ENCODE assay signal across 21 mouse cellular contexts in genomic region chr10:93999357-93999756, GRCm38 (mm10). TPM values are rescaled to one million over a fixed set of nuclear protein-coding genes. Genes with fewer than 3 reads are reported as not detected.
DNase-seq lines count a peak whose midpoint lies in the region; ATAC-seq and TF ChIP-seq lines count a peak whose summit lies in the region.
"Had no signal": no experiment of that assay in that cellular context is flagged by ENCODE, and none has a peak within 500 bp of the region (broad histone marks: within the 10 kb centered on the region; RNA-seq: fewer than 3 reads in every experiment).

No protein-coding gene starts in this region.

- peak overlapping the region; percentile 4 for H3K27ac ChIP-seq in heart, adult 2 months
- no peak overlapping the region for H3K27ac ChIP-seq in lung, embryonic 16.5 days (ENCODE audit: low read length)
- H3K27ac ChIP-seq: forebrain, embryonic 10.5 days; hindbrain, embryonic 10.5 days; hindbrain, postnatal 0 days; liver, embryonic 15.5 days; midbrain, embryonic 15.5 days; neural tube, embryonic 13.5 days had no signal

- peak; percentile 68; the same call in 1 of the 2 replicates for ATAC-seq in lung, embryonic 16.5 days (ENCODE audit: low read depth)
- ATAC-seq: forebrain, embryonic 16.5 days; hindbrain, postnatal 0 days; intestine, embryonic 16.5 days; midbrain, embryonic 15.5 days had no signal

- no peaks in the 10 kb centered on the region for H3K9me3 ChIP-seq in lung, embryonic 16.5 days (ENCODE audit: control insufficient read depth, low read length)
- H3K9me3 ChIP-seq: liver, embryonic 15.5 days; midbrain, embryonic 15.5 days; neural tube, embryonic 13.5 days had no signal

- no peak for DNase-seq in heart, adult 2 months
- no peak for DNase-seq in heart, postnatal 4 days
- peak; percentile 26 for DNase-seq in kidney, adult 9 months
- DNase-seq in kidney, adult 18-20 months: no peak
- DNase-seq in lung, postnatal 36 days: no peak
- no peak for DNase-seq in right cerebral cortex, postnatal 25 days
- DNase-seq: adrenal gland, postnatal 25 days; cerebellum, adult 9-10 months; gastrocnemius, postnatal 10 days; layer of hippocampus, adult 9-11 months; retina, postnatal 1 day; thymus, postnatal 14 days had no signal

- peaks cover 6% of the 10 kb centered on the region for H3K4me1 ChIP-seq in heart, adult 2 months (ENCODE audit: control insufficient read depth, insufficient read depth, low read length)
- no peaks in the 10 kb centered on the region for H3K4me1 ChIP-seq in lung, embryonic 16.5 days (replicated peaks; ENCODE audit: control insufficient read depth, insufficient read depth, low read length)
- H3K4me1 ChIP-seq: forebrain, embryonic 10.5 days; hindbrain, embryonic 10.5 days; liver, embryonic 15.5 days; midbrain, embryonic 15.5 days; neural tube, embryonic 13.5 days had no signal

- H3K4me2 ChIP-seq in lung, embryonic 16.5 days (ENCODE audit: low read depth, low read length): no peak overlapping the region
- H3K4me2 ChIP-seq: liver, embryonic 15.5 days; midbrain, embryonic 15.5 days; neural tube, embryonic 13.5 days had no signal

- no peak overlapping the region for H3K4me3 ChIP-seq in heart, adult 2 months
- H3K4me3 ChIP-seq in lung, embryonic 16.5 days (ENCODE audit: low read length): no peak overlapping the region
- H3K4me3 ChIP-seq: forebrain, embryonic 10.5 days; hindbrain, embryonic 10.5 days; liver, embryonic 15.5 days; midbrain, embryonic 15.5 days; neural tube, embryonic 13.5 days had no signal

- no peak for TF ChIP-seq POLR2A in heart, adult 2 months (IDR thresholded peaks at IDR 0.05; ENCODE audit: insufficient read depth, low read depth, low read length)

- H3K79me2 ChIP-seq in heart, adult 2 months (replicated peaks; ENCODE audit: control insufficient read depth, insufficient read depth, low read length): no peaks in the 10 kb centered on the region; the same call in 1 of the 2 replicates

- H3K36me3 ChIP-seq in heart, adult 2 months (ENCODE audit: control insufficient read depth, insufficient read depth, low read length): peaks cover 12% of the 10 kb centered on the region
- H3K36me3 ChIP-seq in lung, embryonic 16.5 days (ENCODE audit: control insufficient read depth, insufficient read depth, low read length): peaks cover 34% of the 10 kb centered on the region

- intact Hi-C loops in heart, adult 2 months (cut with DNase I): no loop called here

- TF ChIP-seq CTCF in heart, adult 2 months (IDR thresholded peaks at IDR 0.05): no peak

- 57% methylated on average over 1 of the region's 1 CpGs for WGBS in heart, adult 2 months
- WGBS in lung, embryonic 16.5 days: 78% methylated on average over 1 of the region's 1 CpGs

- H3K27me3 ChIP-seq in heart, adult 2 months (ENCODE audit: control insufficient read depth, insufficient read depth, low read length): no peaks in the 10 kb centered on the region
- no peaks in the 10 kb centered on the region for H3K27me3 ChIP-seq in lung, embryonic 16.5 days (ENCODE audit: control insufficient read depth, insufficient read depth, low read depth, low read length)
- H3K27me3 ChIP-seq: liver, embryonic 15.5 days; midbrain, embryonic 15.5 days; neural tube, embryonic 13.5 days had no signal

- H3K9ac ChIP-seq in heart, adult 2 months (ENCODE audit: low read depth, low read length): no peak overlapping the region
- H3K9ac ChIP-seq in lung, embryonic 16.5 days (ENCODE audit: low read length): no peak overlapping the region
- H3K9ac ChIP-seq: liver, embryonic 15.5 days; midbrain, embryonic 15.5 days; neural tube, embryonic 13.5 days had no signal

- no peak for TF ChIP-seq EP300 in heart, adult 2 months (IDR thresholded peaks at IDR 0.05; ENCODE audit: insufficient read depth, low read depth, low read length)

RNA-seq across cellular contexts. Expression of gene Vezt, which starts 36.3 kb away (rescaled TPM):
- 10 to 100 TPM; 38.8 to 45.4 TPM for total RNA-seq in heart, adult 2 months (2021)
- polyA plus RNA-seq in heart, adult 2 months (2012; rRNA removed): 17.4 and 27.9 TPM in 2 replicates
- 10 to 100 TPM; 45.3 to 46.4 TPM for total RNA-seq in heart, postnatal 4 days (2021)
- 25.9 and 27.3 TPM in 2 replicates for polyA plus RNA-seq in lung, embryonic 16.5 days (2015; fragmentation: Nextera tagmentation; extraction: Ambion mirVana)

RNA-seq across cellular contexts. Expression of gene Fgd6, which starts 36.4 kb away (rescaled TPM):
- 1 to 10 TPM; 4.9 to 5.8 TPM for total RNA-seq in heart, adult 2 months (2021)
- polyA plus RNA-seq in heart, adult 2 months (2012; rRNA removed): 1.9 and 3.9 TPM in 2 replicates
- total RNA-seq in heart, postnatal 4 days (2021): 1 to 10 TPM; 5.5 to 6.1 TPM
- 2.9 and 3.1 TPM in 2 replicates for polyA plus RNA-seq in lung, embryonic 16.5 days (2015; fragmentation: Nextera tagmentation; extraction: Ambion mirVana)
